ENCODE assay signal across 9 mouse cellular contexts in genomic region chr2:120643836-120644235, GRCm38 (mm10). TPM values are rescaled to one million over a fixed set of nuclear protein-coding genes. Genes with fewer than 3 reads are reported as not detected.
DNase-seq lines count a peak whose midpoint lies in the region; ATAC-seq lines count a peak whose summit lies in the region.
"Had no signal": no experiment of that assay in that cellular context is flagged by ENCODE, and none has a peak within 500 bp of the region (broad histone marks: within the 10 kb centered on the region; RNA-seq: fewer than 3 reads in every experiment).

No protein-coding gene starts in this region.

- H3K27me3 ChIP-seq in kidney, embryonic 14.5 days (ENCODE audit: control insufficient read depth, insufficient read depth, low read length): no peaks in the 10 kb centered on the region
- H3K27me3 ChIP-seq in heart, embryonic 15.5 days: no peaks in the 10 kb centered on the region
- H3K27me3 ChIP-seq: Patski had no signal

- H3K4me3 ChIP-seq in kidney, embryonic 14.5 days (ENCODE audit: low read length): no peak overlapping the region
- no peak overlapping the region for H3K4me3 ChIP-seq in heart, embryonic 15.5 days
- H3K4me3 ChIP-seq: megakaryocyte, embryonic 14.5 days had no signal

- no peak overlapping the region for H3K4me2 ChIP-seq in kidney, embryonic 14.5 days (replicated peaks; ENCODE audit: low read depth, low read length)
- no peak overlapping the region for H3K4me2 ChIP-seq in heart, embryonic 15.5 days

- 83% methylated on average over 7 of the region's 7 CpGs for WGBS in kidney, embryonic 14.5 days
- 63% methylated on average over 7 of the region's 7 CpGs for WGBS in heart, embryonic 15.5 days

- no peaks in the 10 kb centered on the region for H3K36me3 ChIP-seq in kidney, embryonic 14.5 days (ENCODE audit: control insufficient read depth, insufficient read depth, low read length)
- no peaks in the 10 kb centered on the region for H3K36me3 ChIP-seq in heart, embryonic 15.5 days

- ATAC-seq in kidney, embryonic 14.5 days (ENCODE audit: low FRiP score, low TSS enrichment): no peak
- peak; percentile 62 for ATAC-seq in heart, embryonic 15.5 days (replicated peaks; ENCODE audit: insufficient number of reproducible peaks, insufficient read depth, low FRiP score, low read depth)
- ATAC-seq in cerebellum, adult (ENCODE audit: insufficient number of reproducible peaks, low FRiP score, low TSS enrichment): no peak
- ATAC-seq: Patski had no signal

- H3K9me3 ChIP-seq in kidney, embryonic 14.5 days (ENCODE audit: control insufficient read depth, low read length): no peaks in the 10 kb centered on the region
- H3K9me3 ChIP-seq in heart, embryonic 15.5 days (replicated peaks): no peaks in the 10 kb centered on the region
- H3K9me3 ChIP-seq: megakaryocyte, embryonic 14.5 days had no signal

- H3K4me1 ChIP-seq in kidney, embryonic 14.5 days (ENCODE audit: control insufficient read depth, insufficient read depth, low read length): no peaks in the 10 kb centered on the region
- H3K4me1 ChIP-seq in heart, embryonic 15.5 days (replicated peaks): no peaks in the 10 kb centered on the region; the same call in 1 of the 2 replicates

- no peak overlapping the region for H3K27ac ChIP-seq in kidney, embryonic 14.5 days (ENCODE audit: low read depth, low read length)
- H3K27ac ChIP-seq in heart, embryonic 15.5 days: peak overlapping the region; percentile 51

- DNase-seq in kidney, postnatal 14 days: peak; percentile 68
- peak; percentile 40 for DNase-seq in fibroblast of lung, adult 2 months (ENCODE audit: low read depth)
- DNase-seq in lung, postnatal 4 days: peak; percentile 75 to 94
- no peak for DNase-seq in adipocyte (ENCODE audit: low spot score)

- H3K9ac ChIP-seq in kidney, embryonic 14.5 days (ENCODE audit: low read depth, low read length): no peak overlapping the region
- no peak overlapping the region for H3K9ac ChIP-seq in heart, embryonic 15.5 days

RNA-seq across cellular contexts. Expression of gene Stard9, which starts 14.9 kb away (rescaled TPM):
- polyA plus RNA-seq in kidney, embryonic 14.5 days (2014; fragmentation: Nextera tagmentation; extraction: Ambion mirVana): 5.3 and 8.0 TPM in 2 replicates
- 3.5 and 4.4 TPM in 2 replicates for polyA plus RNA-seq in heart, embryonic 15.5 days (2015; fragmentation: Nextera tagmentation; extraction: Ambion mirVana)

RNA-seq across cellular contexts. Expression of gene Lrrc57, which starts 34.5 kb away (rescaled TPM):
- polyA plus RNA-seq in kidney, embryonic 14.5 days (2014; fragmentation: Nextera tagmentation; extraction: Ambion mirVana): 19.0 and 19.9 TPM in 2 replicates
- polyA plus RNA-seq in heart, embryonic 15.5 days (2015; fragmentation: Nextera tagmentation; extraction: Ambion mirVana): 19.1 and 20.8 TPM in 2 replicates

RNA-seq across cellular contexts. Expression of gene Haus2, which starts 34.7 kb away (rescaled TPM):
- polyA plus RNA-seq in kidney, embryonic 14.5 days (2014; fragmentation: Nextera tagmentation; extraction: Ambion mirVana): 23.3 and 27.4 TPM in 2 replicates
- 17.4 and 19.0 TPM in 2 replicates for polyA plus RNA-seq in heart, embryonic 15.5 days (2015; fragmentation: Nextera tagmentation; extraction: Ambion mirVana)
